Mouse (Mus musculus) telencephalon, adult 2 months (tissue): Measurements from ENCODE around the gene Scg3.
"Not testable (repeated sequence)": the region's sequence is repeated elsewhere in the genome, so short reads cannot be mapped to it uniquely, and the experiment has no call there.

Experiments
- DNase-seq: peaks from one replicate; pipeline ENCODE4 v3.0.0-alpha.2; 2011; ENCODE audit warnings: low read depth, low spot score

Gene Scg3

GRCm38 (mm10) chr9:75625556-75626307 is 58.1 kb downstream of the Scg3 start, which contains the start of gene Lysmd2:
Lysmd2 (plus strand) TSS chr9:75625741.
- DNase-seq: no peak

DNA sequence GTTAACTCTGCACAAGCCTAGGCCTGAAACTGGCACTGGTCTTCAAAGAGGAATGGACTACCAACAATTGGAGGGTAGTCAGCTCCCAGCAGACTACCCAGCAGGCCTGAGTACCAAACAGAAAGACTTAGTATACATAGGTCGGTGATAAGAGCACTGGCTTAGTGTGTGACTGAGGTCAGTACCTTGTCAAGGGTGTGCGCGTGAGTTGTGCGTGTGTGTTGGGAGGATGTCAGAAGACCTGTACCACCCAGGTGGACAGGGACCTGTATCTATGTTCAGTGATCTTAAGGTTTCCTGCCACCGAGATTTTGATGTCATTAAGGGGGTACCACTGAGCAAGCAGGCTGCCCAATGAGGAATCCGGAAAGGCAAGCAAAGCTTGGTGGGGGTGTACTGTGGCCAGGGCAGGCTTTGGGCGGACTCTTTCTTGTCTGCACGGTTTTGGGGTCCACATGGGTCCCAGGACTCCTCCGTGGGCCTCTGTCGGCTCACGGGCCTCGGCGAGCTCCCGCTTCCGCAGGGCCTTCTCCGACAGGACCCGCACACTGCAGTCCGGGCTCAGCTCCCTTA is 58.8 kb downstream of the Scg3 start:
- no peak for DNase-seq

DNA sequence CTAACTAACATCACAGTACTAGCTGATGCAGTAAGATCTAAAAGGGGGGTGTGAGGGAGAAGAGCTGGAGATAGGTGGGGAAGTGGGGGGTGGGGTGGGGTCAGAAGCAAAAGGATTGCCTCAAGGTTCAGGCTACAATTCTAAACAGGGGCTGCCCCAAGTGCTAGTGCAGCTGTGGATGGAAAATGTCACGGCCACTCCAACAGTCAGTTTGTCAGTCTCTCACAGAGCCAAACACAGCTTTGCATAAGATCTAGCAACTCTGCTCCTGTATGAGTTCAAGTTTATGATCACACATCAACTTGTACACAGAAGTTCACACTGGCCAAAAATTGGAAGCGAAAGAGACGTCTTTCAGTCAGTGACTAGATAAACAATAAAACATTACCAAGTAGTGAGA is 62.4 kb downstream of the Scg3 start:
- DNase-seq: no peak

GRCm38 (mm10) chr9:75619761-75620160 is 64.1 kb downstream of the Scg3 start:
- DNase-seq: not testable (repeated sequence)

DNA sequence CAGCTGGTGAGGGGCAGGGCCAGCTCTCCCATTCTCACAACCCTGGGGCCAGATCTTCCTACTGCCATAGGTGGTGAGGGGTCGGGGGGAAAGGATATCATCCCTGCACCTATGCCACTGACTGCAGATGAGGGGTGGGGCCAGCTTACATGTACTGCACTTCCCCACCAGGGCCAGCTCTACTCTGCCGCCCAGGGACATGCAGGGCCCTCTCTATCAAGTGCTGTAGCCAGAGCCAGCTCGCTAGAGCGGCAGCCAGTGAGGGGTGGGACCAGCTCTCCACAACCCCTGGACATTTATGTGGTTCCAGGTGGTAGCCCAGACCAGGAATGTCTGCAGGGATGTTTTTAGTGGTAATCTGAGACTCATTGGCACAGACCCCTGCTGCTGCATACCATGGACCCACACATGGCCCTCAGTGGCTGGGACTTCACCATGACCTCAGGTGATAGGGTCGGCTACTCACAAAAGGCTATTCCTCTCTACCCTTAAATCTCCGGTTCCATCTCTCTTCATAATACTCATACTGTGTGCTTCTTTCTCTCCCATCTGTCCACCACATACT is 64.9 kb downstream of the Scg3 start:
- no peak for DNase-seq

GRCm38 (mm10) chr9:75616560-75616959 is 67.3 kb downstream of the Scg3 start:
- no peak for DNase-seq

DNA sequence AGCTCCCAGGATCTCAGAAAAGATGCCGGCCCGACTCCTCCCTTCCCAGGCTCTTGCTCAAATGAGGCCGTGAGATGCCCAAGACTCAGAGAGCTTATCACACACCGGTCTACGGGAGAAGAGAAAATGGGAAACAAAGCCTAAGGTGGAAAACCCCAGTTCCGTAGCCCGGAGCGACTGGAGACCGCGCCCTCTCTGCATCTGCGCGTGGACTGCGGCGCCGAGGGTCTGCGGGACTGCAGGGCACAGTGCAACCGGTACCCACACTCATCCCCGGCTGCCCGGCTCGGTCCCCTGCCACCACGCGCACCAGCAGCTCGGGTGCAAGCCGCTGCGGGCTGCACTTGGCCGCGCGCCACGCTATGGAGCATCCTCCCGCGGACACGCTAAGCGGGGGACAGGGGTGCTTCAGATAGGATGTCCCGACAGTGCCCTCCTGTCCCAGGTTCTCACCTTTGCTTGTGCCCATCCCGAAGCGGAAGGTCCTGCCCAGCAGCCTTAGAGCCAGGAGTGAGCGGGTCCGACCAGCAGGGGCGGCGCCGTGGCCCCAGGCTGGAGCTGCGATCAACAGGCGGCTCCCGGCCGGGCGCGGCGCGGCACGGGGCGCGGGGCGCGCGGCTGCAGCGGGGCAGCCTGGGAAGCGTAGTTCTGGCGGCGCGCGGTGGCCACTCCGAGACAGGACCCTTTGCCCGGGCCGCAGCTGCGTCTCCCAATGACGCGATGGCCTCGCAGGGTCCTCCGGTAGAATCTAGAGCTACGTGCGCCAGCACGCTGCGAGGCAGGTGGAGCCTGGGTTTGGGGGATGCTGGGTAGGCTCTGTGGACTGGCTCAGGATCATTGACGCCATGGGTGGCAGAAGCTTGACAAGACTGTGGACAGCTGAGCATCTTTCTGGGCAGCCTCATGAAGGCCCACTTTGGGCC is 73.0 kb downstream of the Scg3 start, which contains the start of gene Tmod2:
Tmod2 (minus strand) TSS at position 755 of the 923 bp plus-strand sequence.
- no peak for DNase-seq

GRCm38 (mm10) chr9:75609965-75610364 is 73.9 kb downstream of the Scg3 start:
- no peak for DNase-seq

DNA sequence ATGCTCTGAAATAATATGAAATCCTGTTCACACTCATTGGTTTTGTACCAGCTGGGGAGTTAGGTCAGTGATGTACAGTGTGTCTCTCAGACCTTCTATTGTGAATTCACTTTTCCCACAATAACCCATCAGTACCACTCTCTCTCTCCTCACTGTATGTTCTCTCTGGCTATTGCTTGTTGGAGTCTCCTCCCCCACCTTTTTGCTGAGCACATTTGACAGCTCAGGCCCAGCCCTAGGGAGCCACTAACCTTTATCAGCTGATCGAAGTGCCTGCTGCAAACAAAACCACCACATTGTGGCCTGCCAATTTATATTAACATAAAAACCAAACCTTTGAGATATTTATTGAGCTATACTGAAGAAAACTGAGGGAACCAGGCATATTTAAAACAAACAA is 74.4 kb downstream of the Scg3 start:
- no peak for DNase-seq

DNA sequence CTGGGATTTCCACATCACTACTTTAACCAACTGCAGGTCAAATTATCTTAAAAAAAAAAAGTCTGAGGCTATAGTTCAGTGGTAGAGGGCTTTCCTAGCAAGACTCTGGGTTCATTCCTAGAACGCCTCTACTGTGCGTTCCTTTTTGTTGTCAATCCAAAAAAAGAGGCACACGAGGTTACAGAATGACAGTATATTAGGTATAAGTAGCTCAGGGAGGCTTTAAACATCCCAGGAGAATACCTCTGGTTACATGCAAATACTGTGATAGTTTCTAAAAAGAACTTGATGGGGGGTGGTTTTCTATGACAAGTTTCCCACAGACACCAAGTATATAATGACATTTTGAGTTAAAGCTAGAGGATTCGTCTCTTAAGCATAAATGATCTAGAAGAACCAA is 76.4 kb downstream of the Scg3 start:
- DNase-seq: no peak

- no peak for DNase-seq
Observed at GRCm38 (mm10) chr9:75601510-75601909, 82.3 kb downstream of the Scg3 start.

GRCm38 (mm10) chr9:75600166-75600934 is 83.5 kb downstream of the Scg3 start:
- peak; percentile 41 for DNase-seq

DNA sequence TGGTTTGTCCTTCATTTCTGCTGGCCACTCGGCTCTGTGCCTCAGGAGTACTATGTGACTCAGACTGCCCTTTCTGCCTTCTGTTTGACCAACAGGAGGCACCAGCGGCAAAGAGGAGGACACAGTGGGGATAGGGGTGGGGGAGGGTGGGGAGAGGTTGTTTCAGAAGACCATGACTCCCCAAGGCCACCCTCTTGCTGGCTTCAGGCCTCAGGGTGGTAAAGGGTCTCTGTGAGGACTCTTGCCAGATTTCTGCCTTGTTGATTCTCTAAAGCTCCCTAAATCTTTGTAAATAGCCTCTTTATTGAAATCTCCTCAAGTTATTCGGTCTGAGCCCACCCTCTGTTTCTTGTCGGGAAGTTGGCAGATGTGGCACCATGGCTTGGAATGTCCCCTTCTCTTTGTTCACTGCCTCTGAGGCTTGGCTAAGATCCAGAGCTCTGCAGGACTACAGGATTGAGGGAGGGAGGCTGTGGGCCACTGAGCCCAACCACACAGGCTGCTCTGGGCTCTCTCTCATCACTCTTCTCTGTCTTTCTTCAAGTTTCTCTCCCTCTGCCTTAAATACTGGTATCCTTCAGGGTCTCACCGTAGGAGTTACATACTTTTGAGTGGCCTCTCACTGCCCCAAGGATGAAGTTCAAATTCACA is 84.5 kb downstream of the Scg3 start:
- DNase-seq: peak; percentile 42

- DNase-seq: peak; percentile 77
Observed at GRCm38 (mm10) chr9:75597596-75597995, 86.3 kb downstream of the Scg3 start.

GRCm38 (mm10) chr9:75597036-75597435 is 86.8 kb downstream of the Scg3 start:
- no peak for DNase-seq

DNA sequence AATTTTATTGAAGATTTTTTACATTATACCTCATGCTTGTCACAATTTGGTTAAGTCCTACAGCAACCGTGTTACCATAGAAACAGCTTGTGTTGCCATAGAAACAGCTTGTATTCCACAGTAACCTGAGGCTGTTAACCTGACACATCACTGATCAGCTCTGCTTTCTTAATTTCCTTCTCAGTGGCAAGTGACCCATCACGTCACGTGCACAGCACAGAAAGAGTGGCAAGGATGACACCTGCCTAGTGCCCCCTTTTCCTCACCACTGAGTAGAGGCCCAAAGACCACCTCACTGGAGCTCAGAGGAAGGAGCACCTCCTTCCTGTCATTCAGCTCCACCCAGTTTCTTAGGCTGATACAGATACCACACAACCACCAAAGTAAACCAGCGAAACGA is 90.4 kb downstream of the Scg3 start:
- DNase-seq: peak; percentile 42
